Mouse (Mus musculus) fat pad, adult 2 months (tissue): ENCODE measurements around the gene Gjb3.

Source experiments
- DNase-seq: peaks from one replicate; pipeline ENCODE4 v3.0.0-alpha.2; 2011; ENCODE audit warnings: low read depth, low spot score; ENCODE audit errors: extremely low read depth

The Gjb3 gene

DNA sequence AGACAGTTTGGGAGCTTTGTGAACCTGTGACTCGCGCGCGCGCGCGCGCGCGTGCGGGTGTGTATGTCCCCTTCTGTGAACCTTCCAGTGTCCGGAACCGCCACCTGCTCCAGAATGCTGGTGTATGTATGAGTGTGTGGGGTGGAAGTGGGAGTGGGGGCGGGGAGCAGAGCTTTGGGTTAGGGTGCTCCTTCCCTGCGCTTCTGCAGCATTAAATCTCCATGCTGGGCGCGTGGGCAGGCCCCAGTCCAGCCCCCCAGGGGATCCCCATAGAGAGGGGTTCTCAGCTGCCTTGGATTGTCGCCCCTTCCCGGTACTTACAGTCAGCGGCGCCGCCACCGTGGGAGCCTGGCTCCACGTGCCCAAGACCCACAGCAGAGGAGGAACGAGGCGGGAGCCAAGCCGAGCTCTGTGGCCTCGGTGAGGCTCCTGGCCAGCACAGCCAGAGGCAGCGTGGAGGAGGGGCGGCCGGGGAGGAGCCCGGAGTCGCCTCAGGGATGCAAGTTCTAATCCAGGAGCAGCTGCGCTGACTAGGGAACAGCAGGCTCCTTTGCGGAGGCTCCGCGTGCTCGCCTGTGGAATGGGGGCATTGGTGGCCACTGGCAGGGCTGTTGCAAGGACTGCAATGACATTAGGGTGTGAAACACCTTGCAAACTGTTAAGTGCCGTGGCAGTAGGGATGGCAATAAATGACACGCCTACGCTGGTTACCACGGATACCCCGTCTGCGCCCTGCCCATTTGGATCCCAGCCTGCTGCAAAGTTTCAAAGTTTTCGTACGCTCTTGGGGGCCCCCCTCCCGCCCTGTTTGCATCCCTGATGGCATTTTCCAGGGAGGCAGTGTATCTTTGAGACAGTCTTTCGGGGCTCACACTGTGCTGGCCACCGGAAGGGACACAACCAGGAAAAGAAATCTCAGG, at the start of gene Gjb3:
Gene Gjb3, minus strand, starts transcription at position 664 of the 920 bp plus-strand sequence.
- no peak for DNase-seq

GRCm38 (mm10) chr4:127377344-127377743, 46.7 kb upstream of the Gjb3 start:
- no peak for DNase-seq

- DNase-seq = no peak
These were observed 45.0 kb upstream of the Gjb3 start for GRCm38 (mm10) chr4:127375541-127376177.

DNA sequence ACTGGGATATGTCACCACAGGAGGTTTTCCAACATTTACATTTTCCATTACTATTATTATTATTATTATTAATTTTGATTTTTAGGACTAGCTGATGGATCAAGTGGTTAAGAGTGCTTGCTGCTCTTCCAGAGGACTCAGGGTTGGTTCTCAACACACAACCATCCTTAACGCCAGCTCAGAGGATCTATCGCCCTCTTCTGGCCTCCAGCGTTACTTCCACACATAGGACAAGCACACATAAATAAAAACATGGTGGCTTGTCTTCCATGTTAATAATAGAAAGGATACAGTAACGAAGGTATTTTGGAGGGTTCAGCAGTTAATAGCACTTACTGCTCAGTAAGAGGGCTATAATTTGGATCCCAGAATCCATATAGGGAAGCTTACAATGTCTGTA, 44.0 kb upstream of the Gjb3 start:
- no peak for DNase-seq

GRCm38 (mm10) chr4:127373491-127373890, 42.8 kb upstream of the Gjb3 start:
- no peak for DNase-seq

DNA sequence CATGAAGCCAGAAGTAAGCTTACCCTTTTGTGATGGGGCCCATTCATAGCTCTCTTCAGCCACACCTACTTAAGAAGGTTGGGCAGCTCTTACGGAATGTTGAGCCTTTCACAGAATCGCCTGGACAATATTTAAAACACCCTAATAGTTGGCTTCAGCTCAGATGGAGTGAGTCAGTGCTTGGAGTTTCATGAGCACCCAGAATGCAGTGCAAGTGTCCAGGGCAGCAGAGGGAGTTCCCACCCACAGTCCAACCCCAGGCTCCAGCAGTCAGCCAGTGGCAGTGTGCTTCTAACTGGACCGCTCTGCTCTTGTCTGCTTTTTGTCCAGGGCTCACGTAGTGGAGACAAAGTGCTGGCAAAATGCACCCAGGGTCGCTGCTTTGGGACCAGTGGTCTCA, 40.9 kb upstream of the Gjb3 start:
- DNase-seq = no peak

- no peak for DNase-seq
These were observed 39.8 kb upstream of the Gjb3 start for GRCm38 (mm10) chr4:127370447-127370846.

DNA sequence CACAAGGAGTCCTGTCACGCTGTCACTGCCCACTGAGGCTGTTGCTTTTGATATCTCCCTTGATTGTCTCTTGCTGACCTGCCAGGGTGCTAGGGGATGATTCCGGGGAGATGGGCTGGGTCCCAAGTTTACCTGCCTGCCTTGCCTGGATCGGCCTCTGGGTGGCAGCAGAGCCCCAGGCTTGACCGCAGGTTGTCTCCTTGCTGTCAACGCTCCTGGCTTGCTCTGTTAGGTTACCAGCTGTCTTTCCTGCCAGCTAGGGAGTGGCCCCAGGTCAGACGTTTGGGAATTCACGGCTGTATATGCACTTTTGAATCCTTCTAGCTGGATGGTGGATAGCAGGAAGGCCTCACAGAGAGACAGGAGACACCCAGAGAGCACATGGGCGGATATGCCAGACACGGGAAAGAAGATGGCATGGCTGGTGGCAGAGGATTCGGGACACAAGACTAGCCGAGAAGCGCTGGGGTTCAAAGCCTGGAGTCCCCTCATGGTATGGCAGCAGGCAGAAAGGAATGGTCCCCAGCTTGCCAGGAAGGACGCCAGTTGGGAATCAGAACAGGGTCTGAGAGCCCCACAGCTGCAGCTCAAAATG, 37.8 kb upstream of the Gjb3 start:
- DNase-seq = no peak

DNA sequence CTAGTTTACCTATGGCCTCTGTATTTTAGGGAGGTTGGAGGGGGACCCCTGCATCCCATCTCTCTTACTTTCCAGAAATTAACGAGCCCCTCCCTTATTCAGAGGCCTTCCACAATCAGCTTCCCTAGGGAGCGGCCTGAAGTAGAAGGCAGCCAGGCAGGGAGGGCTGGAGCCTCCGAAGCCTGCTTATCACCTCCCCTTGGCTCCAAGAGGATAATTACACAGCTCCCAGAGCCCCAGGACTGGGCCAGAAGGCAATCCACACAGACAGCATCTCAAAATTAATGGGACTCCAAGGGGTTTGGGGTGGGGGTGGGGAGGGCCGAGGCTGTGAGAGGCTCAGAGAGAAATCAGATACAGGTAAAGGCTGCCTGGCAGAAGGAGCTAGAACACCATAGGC, 35.2 kb upstream of the Gjb3 start:
- no peak for DNase-seq

- DNase-seq = no peak
These were observed 34.8 kb upstream of the Gjb3 start for GRCm38 (mm10) chr4:127365433-127365832.

GRCm38 (mm10) chr4:127364431-127364830, 33.8 kb upstream of the Gjb3 start:
- no peak for DNase-seq

GRCm38 (mm10) chr4:127363331-127363730, 32.7 kb upstream of the Gjb3 start:
- no peak for DNase-seq

DNA sequence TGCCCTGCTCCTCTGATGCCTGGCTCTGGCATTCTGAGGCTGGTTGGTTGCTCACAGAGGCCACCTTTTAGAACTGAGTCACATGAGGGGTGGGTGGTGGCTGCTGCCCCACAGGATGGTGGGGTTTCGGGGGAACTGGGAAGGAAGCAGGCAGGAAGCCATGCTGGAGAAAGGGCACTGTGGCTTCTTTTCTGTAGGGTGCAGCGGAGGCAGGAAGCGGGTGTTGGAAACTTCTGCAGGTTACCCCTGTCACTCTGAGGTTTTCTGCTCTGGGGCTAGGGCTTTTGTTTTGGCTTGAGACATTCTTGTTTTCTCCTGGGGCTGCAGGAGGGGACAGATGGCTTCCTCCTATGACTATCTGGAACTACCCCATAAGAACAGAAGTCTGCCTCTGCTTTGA, 31.9 kb upstream of the Gjb3 start:
- DNase-seq = no peak

- DNase-seq = no peak
These were observed 27.4 kb upstream of the Gjb3 start, which contains the start of gene Gjb5 for GRCm38 (mm10) chr4:127358018-127358417. Gene Gjb5 (minus strand): TSS chr4:127358181.

DNA sequence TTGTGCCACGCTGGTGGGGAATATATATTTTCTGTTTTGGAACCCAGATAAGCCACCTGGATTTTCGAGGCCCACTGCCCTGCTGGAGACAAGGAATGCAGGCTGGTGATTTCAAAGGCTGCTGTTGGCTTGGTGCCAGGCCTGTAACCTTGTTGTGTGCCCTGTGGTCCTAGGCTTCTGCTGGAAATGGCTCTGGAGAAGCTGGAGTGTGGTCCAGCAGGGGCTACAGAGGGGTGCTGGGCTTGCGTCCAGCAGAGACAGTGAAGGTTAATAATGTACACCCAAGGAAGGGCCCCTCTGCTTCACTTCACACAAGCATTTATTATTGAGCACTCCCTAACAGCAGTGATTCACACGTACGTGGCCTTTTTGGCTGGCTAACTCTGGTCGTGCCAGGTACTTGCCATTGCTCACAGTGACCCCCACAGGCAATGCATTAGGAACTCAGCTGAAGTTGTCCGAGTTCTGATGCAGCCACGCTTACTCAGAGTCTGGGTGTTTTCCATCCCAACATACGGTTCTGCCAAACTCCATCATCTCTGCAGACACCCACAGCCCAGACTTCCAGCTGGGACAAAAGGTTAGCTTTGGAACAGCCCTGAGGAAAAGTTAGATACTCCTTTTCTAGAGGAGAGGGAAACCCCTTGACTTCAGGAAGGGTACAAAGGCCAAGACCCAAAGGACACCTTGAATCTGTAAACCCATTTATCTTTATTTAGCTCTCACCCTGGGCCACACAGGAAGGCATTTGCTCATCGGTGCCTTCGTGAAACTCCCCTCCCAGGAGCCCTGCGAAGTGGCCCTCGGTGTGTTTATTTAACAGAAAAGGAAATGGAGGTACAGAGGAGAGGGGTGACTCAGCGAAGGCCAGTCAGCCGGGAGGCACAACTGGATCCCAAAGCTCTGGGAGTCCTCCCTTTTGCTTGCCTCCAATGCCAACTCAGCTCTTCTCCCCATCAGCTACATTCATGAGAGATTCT, 24.2 kb upstream of the Gjb3 start:
- no peak for DNase-seq

DNA sequence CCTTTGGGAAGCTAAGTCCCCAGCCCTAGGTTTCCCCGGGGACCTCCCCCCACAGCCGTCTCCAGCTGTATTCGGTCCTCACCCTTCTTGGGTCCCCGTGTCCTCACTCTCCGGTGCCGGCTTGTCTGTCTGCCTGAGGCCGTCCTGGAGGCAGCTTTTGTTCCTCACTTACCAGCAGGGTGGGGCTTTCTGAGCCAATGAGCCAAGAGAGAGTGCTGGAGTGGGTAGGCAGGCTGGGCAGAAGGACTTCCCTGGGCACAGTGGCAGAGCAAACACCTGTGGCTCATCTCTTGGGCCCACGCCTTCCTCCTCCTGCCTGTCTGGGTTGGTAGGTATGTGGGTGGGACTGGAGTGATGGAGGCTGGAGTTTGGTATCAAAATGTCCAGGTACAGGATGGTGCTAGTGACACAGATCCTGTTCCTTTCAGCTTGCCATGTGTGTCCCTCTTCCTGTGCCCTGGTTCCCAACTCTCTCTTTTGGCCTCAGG, 23.4 kb upstream of the Gjb3 start, which contains the start of gene Gjb4:
Gene Gjb4, minus strand, starts transcription at position 131 of the 488 bp plus-strand sequence.
- DNase-seq = no peak

DNA sequence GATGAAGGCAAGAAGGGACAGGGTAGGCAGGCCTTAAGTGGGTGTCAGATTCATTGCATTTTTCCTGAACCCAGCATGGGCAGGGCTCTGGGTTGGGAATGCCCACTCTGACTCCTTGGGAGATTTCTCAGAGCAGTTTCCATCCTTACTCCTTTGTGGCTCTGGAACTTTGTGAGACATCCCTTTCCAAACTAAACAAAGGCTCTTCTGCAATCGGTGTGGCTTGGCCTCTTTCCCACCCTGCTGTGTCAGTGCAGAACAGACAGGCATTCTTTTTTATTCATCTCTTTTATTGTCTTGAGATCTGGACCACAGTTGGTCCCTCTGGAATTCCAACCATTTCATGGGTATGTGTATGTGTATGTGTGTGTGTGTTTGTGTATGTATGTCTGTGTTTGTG, 21.9 kb upstream of the Gjb3 start:
- no peak for DNase-seq

DNA sequence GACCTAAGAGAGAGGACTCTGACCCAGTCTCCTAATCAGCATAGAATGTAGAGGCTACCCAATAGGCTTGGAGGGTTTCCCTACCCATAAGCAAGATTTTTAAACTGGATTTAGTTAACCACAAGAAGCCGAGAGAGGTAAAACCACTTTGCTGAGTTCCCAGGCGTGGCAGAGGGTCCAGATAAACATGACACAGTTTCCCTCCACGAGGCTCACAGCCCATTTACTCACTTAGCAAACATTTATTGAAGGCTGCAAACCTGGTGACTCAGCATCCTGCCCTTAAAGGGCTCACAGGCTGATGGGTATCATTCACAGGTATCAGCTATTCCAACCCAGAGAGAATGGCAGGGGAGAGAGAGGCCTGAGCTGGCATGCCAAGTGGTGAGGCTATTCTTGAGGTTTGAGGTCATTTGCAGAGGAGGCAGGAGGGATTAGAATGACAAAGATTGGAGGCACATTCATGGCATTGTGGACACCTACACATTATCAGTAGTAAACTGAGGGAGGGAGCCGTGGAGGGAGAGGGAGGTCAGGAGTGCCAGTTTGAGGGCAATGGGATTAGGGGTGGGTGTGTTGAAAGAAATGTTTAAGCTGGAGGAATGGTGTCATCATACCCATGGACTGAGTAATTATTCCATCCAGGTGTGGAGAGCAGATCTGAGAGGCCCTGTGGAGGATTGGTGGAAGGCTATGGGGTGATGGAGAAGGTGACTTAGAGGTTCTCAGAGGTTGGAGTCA, 19.1 kb upstream of the Gjb3 start:
- DNase-seq = peak; percentile 91

DNA sequence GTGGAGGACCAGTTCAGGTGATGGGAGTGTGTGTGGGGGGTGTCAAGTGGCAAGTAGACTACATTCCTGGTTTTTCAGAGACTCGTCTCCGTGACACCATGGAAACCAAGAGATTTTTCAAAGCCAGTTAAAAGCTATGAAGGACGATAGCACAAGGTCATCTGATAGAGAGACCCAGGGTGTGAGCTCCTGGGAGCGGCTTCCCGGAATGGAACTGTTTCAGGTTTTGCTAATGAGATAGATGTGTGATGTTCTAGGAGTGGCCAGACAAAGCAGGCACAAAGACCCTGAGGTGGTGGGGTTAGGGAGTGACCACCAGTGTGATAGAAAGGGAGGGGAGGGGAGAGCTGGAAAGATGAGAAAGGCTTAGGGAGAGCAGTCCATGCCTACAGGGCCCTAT, 14.4 kb upstream of the Gjb3 start:
- DNase-seq = no peak

DNA sequence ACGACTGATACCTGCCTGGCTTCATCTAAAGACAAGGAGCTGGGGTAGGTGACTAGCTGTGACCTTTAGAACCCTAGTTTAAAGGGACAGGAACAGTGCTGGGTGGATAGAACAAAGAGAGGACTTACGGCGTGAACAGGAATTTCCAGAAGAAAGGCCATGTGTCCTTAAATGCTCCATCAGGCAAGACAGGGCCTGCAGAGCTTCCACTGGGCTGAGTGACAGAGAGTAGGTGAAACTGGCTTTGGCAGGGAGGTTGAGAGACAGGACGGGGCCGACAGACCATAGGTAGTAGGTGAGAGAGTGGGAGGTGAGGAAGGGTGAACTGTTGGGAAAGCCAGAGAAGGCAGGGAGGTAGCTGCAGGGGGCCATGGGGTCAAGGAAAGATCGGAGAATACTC, 10.7 kb upstream of the Gjb3 start:
- DNase-seq = peak; percentile 98
